In genomic region chr3:63928878-63929859, GRCm38 (mm10) we compare ENCODE assay signal across 8 mouse cellular contexts. TPM values are rescaled to one million over a fixed set of nuclear protein-coding genes. Genes with fewer than 3 reads are reported as not detected.
DNase-seq lines count a peak whose midpoint lies in the region; ATAC-seq and TF ChIP-seq lines count a peak whose summit lies in the region.

TSS of gene E130311K13Rik (minus strand) at chr3:63929472.

- H3K27me3 ChIP-seq in hindbrain, postnatal 0 days (ENCODE audit: insufficient read depth, low read length) = no peaks in the 10 kb centered on the region

- peak; percentile 46 for DNase-seq in WW6 (ENCODE audit: low read depth, low spot score)
- DNase-seq in cerebellum, postnatal 4 days (ENCODE audit: low spot score in 2 of 2) = peak; percentile 90 to 93
- peak; percentile 93 for DNase-seq in gastrocnemius, adult 2 months
- DNase-seq in hindbrain, postnatal 0 days (ENCODE audit: low spot score) = peak; percentile 94
- DNase-seq in left cerebral cortex, adult 2 months (ENCODE audit: extremely low spot score in 1 of 2, low spot score in 2 of 2) = peak; percentile 88 to 92
- DNase-seq in right cerebral cortex, adult 2 months (ENCODE audit: low spot score in 2 of 2) = peak; percentile 87 to 94
- peak; percentile 91 for DNase-seq in urinary bladder, postnatal 14 days (ENCODE audit: low spot score)

- H3K9me3 ChIP-seq in hindbrain, postnatal 0 days (ENCODE audit: low read length) = no peaks in the 10 kb centered on the region

- no peaks in the 10 kb centered on the region for H3K4me1 ChIP-seq in hindbrain, postnatal 0 days (ENCODE audit: insufficient read depth, low read length)

- H3K4me3 ChIP-seq in gastrocnemius, adult 2 months = peak within 1 kb of the TSS; percentile 71
- peak within 1 kb of the TSS; percentile 61 for H3K4me3 ChIP-seq in hindbrain, postnatal 0 days (ENCODE audit: low read length)
- peak within 1 kb of the TSS; percentile 94 for H3K4me3 ChIP-seq in left cerebral cortex, adult 2 months

- no peak; the same call in 1 of the 2 replicates for TF ChIP-seq CTCF in gastrocnemius, adult 2 months (IDR thresholded peaks at IDR 0.05)
- peak; percentile 61 for TF ChIP-seq CTCF in hindbrain, postnatal 0 days (IDR thresholded peaks at IDR 0.05; ENCODE audit: low read depth)
- peak; percentile 99 for TF ChIP-seq CTCF in left cerebral cortex, adult 2 months (IDR thresholded peaks at IDR 0.05)

- intact Hi-C loops in gastrocnemius, adult 2 months (cut with DNase I) = loop anchor here (5.0 kb wide), 1 partner anchor 33 kb away; the partner anchor contains the start of gene Slc33a1
- intact Hi-C loops in left cerebral cortex, adult 2 months (cut with DNase I) = loop anchor here (1.0 to 5.0 kb wide), 3 partner anchors 35 to 372 kb away; partner anchors contain the start of genes Gmps and Slc33a1

- H3K9ac ChIP-seq in hindbrain, postnatal 0 days (replicated peaks; ENCODE audit: low read length) = peak within 1 kb of the TSS; percentile 92

- ATAC-seq in hindbrain, postnatal 0 days = peak; percentile 99
- peak; percentile 97 for ATAC-seq in megakaryocyte, adult 5-6 weeks (ENCODE audit: poor library complexity, severe bottlenecking)

- 0 out of 2 replicates have a peak, but pooled peaks cover 3% of the 10 kb centered on the region for H3K36me3 ChIP-seq in hindbrain, postnatal 0 days (ENCODE audit: insufficient read depth, low read length)

- WGBS in hindbrain, postnatal 0 days = 5% methylated on average over 48 of the region's 48 CpGs

- peak within 1 kb of the TSS; percentile 58 for H3K4me2 ChIP-seq in hindbrain, postnatal 0 days (ENCODE audit: low read depth, low read length)

- peak within 1 kb of the TSS; percentile 98 for H3K27ac ChIP-seq in gastrocnemius, adult 2 months
- H3K27ac ChIP-seq in hindbrain, postnatal 0 days = peak within 1 kb of the TSS; percentile 88
- peak within 1 kb of the TSS; percentile 98 for H3K27ac ChIP-seq in left cerebral cortex, adult 2 months

RNA-seq across cellular contexts. Expression of gene E130311K13Rik, which starts in this region (rescaled TPM):
- total RNA-seq in gastrocnemius, adult 2 months (2021) = 1 to 10 TPM; 5.9 to 6.4 TPM
- 6.4 and 9.5 TPM in 2 replicates for total RNA-seq in hindbrain, postnatal 0 days (2014; rRNA removed)
- 10.9 and 12.9 TPM in 2 replicates for polyA plus RNA-seq in hindbrain, postnatal 0 days (2015; fragmentation: Nextera tagmentation; extraction: Ambion mirVana)
- total RNA-seq in left cerebral cortex, adult 2 months (2021) = 10 to 100 TPM; 10.5 to 11.5 TPM
- 1.1 and 2.1 TPM in 2 replicates for total RNA-seq in megakaryocyte, adult 5-6 weeks (2015)
- total RNA-seq in megakaryocyte, adult 5-6 weeks (2017) = 2.0 and 3.0 TPM in 2 replicates

Comparison
In these comparisons a context has a peak if more than half of its experiments do, and no peak if none do; other contexts are left out.
1. Peak in every context shown above with its lines: DNase-seq, ATAC-seq, H3K4me3 ChIP-seq and H3K27ac ChIP-seq.